Mouse (Mus musculus): Measurements from ENCODE around the gene Psmd6.

DNA sequence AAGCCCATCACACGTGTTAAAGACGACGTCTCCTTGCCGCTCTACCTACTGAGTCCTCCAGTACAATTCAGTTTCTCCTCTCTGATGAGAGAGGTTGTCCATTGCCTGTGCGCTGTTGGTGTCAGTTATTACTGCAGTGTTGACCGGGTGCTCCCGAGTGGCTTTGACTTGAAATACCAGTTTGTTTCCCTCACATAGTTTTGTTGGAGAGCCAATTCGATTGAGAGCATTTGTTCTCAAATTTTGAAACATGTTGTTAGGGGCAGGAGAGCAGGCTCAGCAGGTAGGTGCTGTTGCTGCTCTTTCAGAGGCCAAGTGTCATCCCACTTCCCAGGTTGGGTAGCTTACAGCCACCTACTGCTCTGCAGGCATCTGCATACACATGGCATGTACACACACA lies 37.0 kb downstream of the Psmd6 start:
- no peak for TF ChIP-seq POLR2A (IDR thresholded peaks at IDR 0.05; ENCODE audit: low read depth, low read length)
- no peak for TF ChIP-seq CTCF (IDR thresholded peaks at IDR 0.05; ENCODE audit: borderline replicate concordance, insufficient read depth, low read length)

Data from embryonic fibroblast, embryonic 13.5 days (primary cell).